Mouse (Mus musculus) mesoderm, embryonic 11.5 days (tissue): ENCODE data around the gene Drd3.

Experiments
- DNase-seq: peaks from one replicate; pipeline ENCODE4 v3.0.0-alpha.2; 2012; ENCODE audit warnings: low read depth, low spot score

Gene Drd3

GRCm38 (mm10) chr16:43801137-43801536, 47.3 kb downstream of the Drd3 start:
- no peak for DNase-seq

- peak; percentile 79 for DNase-seq
Measured at GRCm38 (mm10) chr16:43801791-43802307, 48.0 kb downstream of the Drd3 start.

GRCm38 (mm10) chr16:43802466-43802865, 48.6 kb downstream of the Drd3 start:
- DNase-seq = no peak

GRCm38 (mm10) chr16:43804364-43804763, 50.5 kb downstream of the Drd3 start:
- no peak for DNase-seq

GRCm38 (mm10) chr16:43807048-43807447, 53.2 kb downstream of the Drd3 start:
- no peak for DNase-seq

- DNase-seq = no peak
Measured at GRCm38 (mm10) chr16:43809429-43809828, 55.6 kb downstream of the Drd3 start.

GRCm38 (mm10) chr16:43811402-43811801, 57.6 kb downstream of the Drd3 start:
- no peak for DNase-seq

DNA sequence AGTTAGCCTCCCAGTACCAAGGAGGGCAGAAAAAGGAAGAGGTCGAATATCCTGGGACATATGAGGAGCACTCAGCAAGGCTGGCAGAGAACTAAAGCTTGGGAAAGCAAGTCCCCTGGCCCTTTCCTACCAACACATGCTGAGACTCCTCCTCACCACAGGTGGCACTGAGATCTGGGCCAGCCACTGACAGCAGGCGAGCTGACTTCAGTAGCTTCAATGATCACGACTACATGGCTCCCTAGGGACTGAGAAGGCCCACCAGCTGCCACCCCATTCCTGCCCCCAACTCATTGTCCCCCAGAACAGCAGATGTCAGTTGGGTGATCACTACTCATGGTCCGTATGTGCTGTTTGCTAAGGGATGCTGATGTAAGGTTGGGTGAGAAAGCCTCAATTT, 60.8 kb downstream of the Drd3 start:
- no peak for DNase-seq

GRCm38 (mm10) chr16:43816321-43816720, 62.5 kb downstream of the Drd3 start:
- DNase-seq = no peak

- DNase-seq = no peak
Measured at GRCm38 (mm10) chr16:43818404-43818803, 64.6 kb downstream of the Drd3 start.

DNA sequence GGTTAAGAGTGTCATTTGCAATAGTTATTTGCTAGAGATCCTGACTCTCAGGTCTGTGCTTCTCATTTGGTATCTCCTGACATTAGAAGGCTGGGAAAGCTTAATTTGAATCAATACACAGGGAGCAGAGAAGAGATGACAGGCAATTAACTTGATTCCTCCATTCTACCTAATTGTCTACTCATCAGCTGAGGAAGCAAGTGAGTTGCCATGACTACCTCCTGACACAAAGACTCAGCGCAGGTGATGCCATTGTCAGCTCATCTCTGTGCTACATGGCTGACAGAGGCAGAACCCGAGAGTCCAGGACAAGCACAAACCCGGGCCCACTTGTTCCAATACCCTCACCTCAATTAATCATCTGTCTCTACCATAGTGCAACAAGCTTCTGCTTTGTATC, 73.7 kb downstream of the Drd3 start:
- no peak for DNase-seq

GRCm38 (mm10) chr16:43831957-43832356, 78.1 kb downstream of the Drd3 start:
- no peak for DNase-seq

GRCm38 (mm10) chr16:43841236-43841635, 87.4 kb downstream of the Drd3 start:
- no peak for DNase-seq

DNA sequence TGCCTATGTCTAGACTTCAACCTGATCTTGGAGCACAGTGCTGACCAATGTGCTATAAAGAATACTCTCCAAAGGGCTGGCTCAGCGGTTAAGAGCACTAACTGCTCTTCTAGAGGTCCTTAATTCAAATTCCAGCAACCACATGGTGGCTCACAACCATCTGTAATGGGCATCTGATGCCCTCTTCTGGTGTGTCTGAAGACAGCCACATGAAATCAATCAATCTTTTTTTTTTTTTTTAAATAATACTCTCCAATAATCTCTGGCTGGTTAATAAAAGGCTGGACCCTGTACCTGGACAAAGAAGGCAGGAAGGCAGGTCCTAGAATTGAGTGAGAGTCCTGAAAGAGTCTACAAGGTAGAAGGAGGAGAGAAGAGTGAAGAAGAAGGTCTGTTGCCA, 96.0 kb downstream of the Drd3 start:
- no peak for DNase-seq

- DNase-seq = no peak
Measured at GRCm38 (mm10) chr16:43858941-43859476, 105.2 kb downstream of the Drd3 start.

- no peak for DNase-seq
Measured at GRCm38 (mm10) chr16:43860624-43861023, 106.8 kb downstream of the Drd3 start.

- no peak for DNase-seq
Measured at GRCm38 (mm10) chr16:43869805-43870204, 116.0 kb downstream of the Drd3 start.

- no peak for DNase-seq
Measured at GRCm38 (mm10) chr16:43871419-43871818, 117.6 kb downstream of the Drd3 start.
